Mouse (Mus musculus): Measurements from ENCODE around the gene Slc43a2.
"Not testable (repeated sequence)": the region's sequence is repeated elsewhere in the genome, so short reads cannot be mapped to it uniquely, and the experiment has no call there.

The Slc43a2 gene

GRCm38 (mm10) chr11:75552906-75553482, 21.5 kb downstream of the Slc43a2 start:
- no peak for DNase-seq

GRCm38 (mm10) chr11:75556006-75556405, 24.5 kb downstream of the Slc43a2 start:
- DNase-seq = not testable (repeated sequence)

GRCm38 (mm10) chr11:75557142-75557541, 25.6 kb downstream of the Slc43a2 start:
- no peak for DNase-seq

- no peak for DNase-seq
Measured at GRCm38 (mm10) chr11:75558101-75558500, 26.6 kb downstream of the Slc43a2 start.

GRCm38 (mm10) chr11:75559870-75560504, 28.5 kb downstream of the Slc43a2 start:
- DNase-seq = no peak

GRCm38 (mm10) chr11:75560530-75561409, 29.3 kb downstream of the Slc43a2 start:
- DNase-seq = no peak

GRCm38 (mm10) chr11:75561410-75561791, 29.9 kb downstream of the Slc43a2 start:
- no peak for DNase-seq

GRCm38 (mm10) chr11:75562840-75563239, 31.3 kb downstream of the Slc43a2 start:
- DNase-seq = no peak

GRCm38 (mm10) chr11:75563851-75564548, 32.5 kb downstream of the Slc43a2 start:
- DNase-seq = peak; percentile 52

- DNase-seq = peak; percentile 66
Measured at GRCm38 (mm10) chr11:75565849-75566248, 34.4 kb downstream of the Slc43a2 start.

GRCm38 (mm10) chr11:75566276-75567196, 35.0 kb downstream of the Slc43a2 start:
- DNase-seq = no peak

- DNase-seq = no peak
Measured at GRCm38 (mm10) chr11:75567346-75568114, 36.0 kb downstream of the Slc43a2 start.

- DNase-seq = no peak
Measured at GRCm38 (mm10) chr11:75568115-75568511, 36.6 kb downstream of the Slc43a2 start.

GRCm38 (mm10) chr11:75568962-75569361, 37.5 kb downstream of the Slc43a2 start:
- no peak for DNase-seq

GRCm38 (mm10) chr11:75570375-75571125, 39.1 kb downstream of the Slc43a2 start:
- DNase-seq = no peak

GRCm38 (mm10) chr11:75571126-75571990, 39.9 kb downstream of the Slc43a2 start:
- peak; percentile 51 for DNase-seq

- no peak for DNase-seq
Measured at GRCm38 (mm10) chr11:75572301-75572791, 40.9 kb downstream of the Slc43a2 start.

GRCm38 (mm10) chr11:75572854-75573650, 41.6 kb downstream of the Slc43a2 start:
- peak; percentile 97 for DNase-seq

Measured in lung, postnatal 14 days (tissue).